Mouse (Mus musculus): ENCODE measurements around the gene Abtb1. TPM values are rescaled to one million over a fixed set of nuclear protein-coding genes. Genes with fewer than 3 reads are reported as not detected.
A peak's percentile ranks its signal among the peaks of the same experiment; 100 is the strongest.

The Abtb1 gene
- polyA plus RNA-seq, 1 experiment from 2014 or later: 22.5 TPM

GRCm38 (mm10) chr6:88803957-88804695 lies 37.7 kb downstream of the Abtb1 start:
- WGBS: 82% methylated on average over 4 of the region's 4 CpGs
- no peaks in the 10 kb centered on the region for H3K27me3 ChIP-seq (ENCODE audit: low read depth, poor library complexity, severe bottlenecking)
- peaks cover 16% of the 10 kb centered on the region; the same call in 1 of the 2 replicates for H3K4me1 ChIP-seq
- DNase-seq (ENCODE audit: low spot score): no peak
- H3K36me3 ChIP-seq: no peaks in the 10 kb centered on the region
- H3K9me3 ChIP-seq (replicated peaks): no peaks in the 10 kb centered on the region
- H3K27ac ChIP-seq (replicated peaks): no peak overlapping the region
- H3K4me3 ChIP-seq: no peak overlapping the region

- peaks cover 16% of the 10 kb centered on the region; the same call in 1 of the 2 replicates for H3K4me1 ChIP-seq
- DNase-seq (ENCODE audit: low spot score): no peak
- H3K4me3 ChIP-seq: no peak overlapping the region
- 91% methylated on average over 7 of the region's 7 CpGs for WGBS
- no peak overlapping the region for H3K27ac ChIP-seq (replicated peaks)
- H3K9me3 ChIP-seq (replicated peaks): no peaks in the 10 kb centered on the region
- H3K27me3 ChIP-seq (ENCODE audit: low read depth, poor library complexity, severe bottlenecking): no peaks in the 10 kb centered on the region
- H3K36me3 ChIP-seq: no peaks in the 10 kb centered on the region
Observed at GRCm38 (mm10) chr6:88803051-88803450, 38.7 kb downstream of the Abtb1 start.

- H3K9me3 ChIP-seq (replicated peaks): no peaks in the 10 kb centered on the region
- 61% methylated on average over 3 of the region's 3 CpGs for whole genome bisulfite sequencing
- no peak overlapping the region for H3K27ac ChIP-seq (replicated peaks)
- DNase-seq (ENCODE audit: low spot score): no peak
- H3K4me1 ChIP-seq: peaks cover 12% of the 10 kb centered on the region; the same call in 1 of the 2 replicates
- no peaks in the 10 kb centered on the region for H3K27me3 ChIP-seq (ENCODE audit: low read depth, poor library complexity, severe bottlenecking)
- no peaks in the 10 kb centered on the region for H3K36me3 ChIP-seq
- H3K4me3 ChIP-seq: no peak overlapping the region
Observed at GRCm38 (mm10) chr6:88800735-88801134, 41.0 kb downstream of the Abtb1 start.

GRCm38 (mm10) chr6:88800191-88800590 lies 41.6 kb downstream of the Abtb1 start:
- 87% methylated on average over 7 of the region's 7 CpGs for WGBS
- Histone ChIP-seq H3K27me3 (ENCODE audit: low read depth, poor library complexity, severe bottlenecking) (no peaks in the 10 kb centered on the region), H3K4me3 (no peak overlapping the region), H3K9me3 (replicated peaks) (no peaks in the 10 kb centered on the region), H3K27ac (replicated peaks) (no peak overlapping the region), H3K4me1 (peaks cover 12% of the 10 kb centered on the region; the same call in 1 of the 2 replicates), H3K36me3 (no peaks in the 10 kb centered on the region)
- no peak for DNase-seq (ENCODE audit: low spot score)

GRCm38 (mm10) chr6:88794561-88794971 lies 47.2 kb downstream of the Abtb1 start:
- H3K4me3 ChIP-seq: no peak overlapping the region
- H3K27ac ChIP-seq (replicated peaks): no peak overlapping the region
- no peaks in the 10 kb centered on the region for H3K9me3 ChIP-seq (replicated peaks)
- DNase-seq (ENCODE audit: low spot score): no peak
- WGBS: 83% methylated on average over 14 of the region's 14 CpGs
- H3K27me3 ChIP-seq (ENCODE audit: low read depth, poor library complexity, severe bottlenecking): 0 out of 2 replicates have a peak, but pooled peaks cover 8% of the 10 kb centered on the region
- H3K36me3 ChIP-seq: no peaks in the 10 kb centered on the region
- peaks cover 28% of the 10 kb centered on the region for H3K4me1 ChIP-seq

GRCm38 (mm10) chr6:88793872-88794271 lies 47.9 kb downstream of the Abtb1 start:
- H3K4me3 ChIP-seq: no peak overlapping the region
- no peak for DNase-seq (ENCODE audit: low spot score)
- H3K27me3 ChIP-seq (ENCODE audit: low read depth, poor library complexity, severe bottlenecking): 0 out of 2 replicates have a peak, but pooled peaks cover 8% of the 10 kb centered on the region
- H3K27ac ChIP-seq (replicated peaks): no peak overlapping the region
- peaks cover 28% of the 10 kb centered on the region for H3K4me1 ChIP-seq
- 88% methylated on average over 13 of the region's 13 CpGs for WGBS
- H3K36me3 ChIP-seq: no peaks in the 10 kb centered on the region
- no peaks in the 10 kb centered on the region for H3K9me3 ChIP-seq (replicated peaks)

GRCm38 (mm10) chr6:88793243-88793642 lies 48.5 kb downstream of the Abtb1 start:
- peaks cover 31% of the 10 kb centered on the region for H3K4me1 ChIP-seq

GRCm38 (mm10) chr6:88792147-88792691 lies 49.6 kb downstream of the Abtb1 start:
- 0 out of 2 replicates have a peak, but pooled peaks cover 13% of the 10 kb centered on the region for H3K27me3 ChIP-seq (ENCODE audit: low read depth, poor library complexity, severe bottlenecking)
- H3K27ac ChIP-seq (replicated peaks): peak overlapping the region; percentile 14; the same call in 1 of the 2 replicates
- no peaks in the 10 kb centered on the region for H3K9me3 ChIP-seq (replicated peaks)
- H3K36me3 ChIP-seq: no peaks in the 10 kb centered on the region
- no peak overlapping the region for H3K4me3 ChIP-seq
- WGBS: 31% methylated on average over 7 of the region's 7 CpGs
- peaks cover 39% of the 10 kb centered on the region for H3K4me1 ChIP-seq
- peak; percentile 46 for DNase-seq (ENCODE audit: low spot score)

More at GRCm38 (mm10) chr6:88793243-88793642, 48.5 kb downstream of the Abtb1 start:
- Histone ChIP-seq H3K4me3 (no peak overlapping the region), H3K36me3 (no peaks in the 10 kb centered on the region), H3K27me3 (ENCODE audit: low read depth, poor library complexity, severe bottlenecking) (0 out of 2 replicates have a peak, but pooled peaks cover 13% of the 10 kb centered on the region), H3K27ac (replicated peaks) (no peak overlapping the region), H3K9me3 (replicated peaks) (no peaks in the 10 kb centered on the region)
- 47% methylated on average over 2 of the region's 2 CpGs for WGBS
- DNase-seq (ENCODE audit: low spot score): peak; percentile 47

GRCm38 (mm10) chr6:88791299-88791698 lies 50.5 kb downstream of the Abtb1 start:
- whole genome bisulfite sequencing: 74% methylated on average over 9 of the region's 9 CpGs
- no peak overlapping the region for H3K4me3 ChIP-seq
- H3K4me1 ChIP-seq: peaks cover 46% of the 10 kb centered on the region
- H3K27me3 ChIP-seq (ENCODE audit: low read depth, poor library complexity, severe bottlenecking): 0 out of 2 replicates have a peak, but pooled peaks cover 13% of the 10 kb centered on the region
- no peaks in the 10 kb centered on the region for H3K9me3 ChIP-seq (replicated peaks)
- no peak for DNase-seq (ENCODE audit: low spot score)
- no peak overlapping the region for H3K27ac ChIP-seq (replicated peaks)
- no peaks in the 10 kb centered on the region for H3K36me3 ChIP-seq

GRCm38 (mm10) chr6:88788219-88788618 lies 53.6 kb downstream of the Abtb1 start:
- Histone ChIP-seq H3K36me3 (no peaks in the 10 kb centered on the region), H3K27me3 (ENCODE audit: low read depth, poor library complexity, severe bottlenecking) (0 out of 2 replicates have a peak, but pooled peaks cover 13% of the 10 kb centered on the region), H3K9me3 (replicated peaks) (no peaks in the 10 kb centered on the region), H3K27ac (replicated peaks) (no peak overlapping the region), H3K4me3 (no peak overlapping the region), H3K4me1 (peaks cover 56% of the 10 kb centered on the region)
- WGBS: 80% methylated on average over 11 of the region's 11 CpGs
- DNase-seq (ENCODE audit: low spot score): no peak

- H3K27me3 ChIP-seq (ENCODE audit: low read depth, poor library complexity, severe bottlenecking): 0 out of 2 replicates have a peak, but pooled peaks cover 13% of the 10 kb centered on the region
- no peaks in the 10 kb centered on the region for H3K36me3 ChIP-seq
- H3K9me3 ChIP-seq (replicated peaks): no peaks in the 10 kb centered on the region
- peaks cover 48% of the 10 kb centered on the region for H3K4me1 ChIP-seq
- no peak overlapping the region for H3K4me3 ChIP-seq
- DNase-seq (ENCODE audit: low spot score): no peak
- H3K27ac ChIP-seq (replicated peaks): peak overlapping the region; percentile 33; the same call in 1 of the 2 replicates
- 74% methylated on average over 14 of the region's 14 CpGs for WGBS
Observed at GRCm38 (mm10) chr6:88787496-88787895, 54.3 kb downstream of the Abtb1 start.

GRCm38 (mm10) chr6:88786732-88787445 lies 54.9 kb downstream of the Abtb1 start:
- DNase-seq (ENCODE audit: low spot score): no peak
- Histone ChIP-seq H3K9me3 (replicated peaks) (no peaks in the 10 kb centered on the region), H3K27ac (replicated peaks) (peak overlapping the region; percentile 33; the same call in 1 of the 2 replicates), H3K36me3 (no peaks in the 10 kb centered on the region), H3K4me1 (peaks cover 42% of the 10 kb centered on the region), H3K4me3 (no peak overlapping the region), H3K27me3 (ENCODE audit: low read depth, poor library complexity, severe bottlenecking) (0 out of 2 replicates have a peak, but pooled peaks cover 14% of the 10 kb centered on the region)
- WGBS: 89% methylated on average over 15 of the region's 15 CpGs
